Comparison of ENCODE assay signal across 8 mouse cellular contexts in genomic region chr10:59615981-59616520, GRCm38 (mm10). TPM values are rescaled to one million over a fixed set of nuclear protein-coding genes. Genes with fewer than 3 reads are reported as not detected.
A peak's percentile ranks its signal among the peaks of the same experiment; 100 is the strongest.
DNase-seq lines count a peak whose midpoint lies in the region; ATAC-seq and TF ChIP-seq lines count a peak whose summit lies in the region.

TSS of gene Gm10322 (plus strand) at chr10:59616063.

- H3K27ac ChIP-seq in intestine, embryonic 16.5 days (ENCODE audit: low read length) = peak within 1 kb of the TSS; percentile 91
- H3K27ac ChIP-seq in liver, embryonic 11.5 days (ENCODE audit: low read depth, low read length) = peak within 1 kb of the TSS; percentile 74
- H3K27ac ChIP-seq in midbrain, postnatal 0 days (ENCODE audit: low read depth, low read length) = peak within 1 kb of the TSS; percentile 87

- no peaks in the 10 kb centered on the region for H3K9me3 ChIP-seq in intestine, embryonic 16.5 days (ENCODE audit: control insufficient read depth, low read length)
- no peaks in the 10 kb centered on the region for H3K9me3 ChIP-seq in liver, embryonic 11.5 days (ENCODE audit: control insufficient read depth, low read length)
- no peaks in the 10 kb centered on the region for H3K9me3 ChIP-seq in midbrain, postnatal 0 days (ENCODE audit: low read length)

- H3K4me1 ChIP-seq in intestine, embryonic 16.5 days (ENCODE audit: control insufficient read depth, insufficient read depth, low read length) = peaks cover 19% of the 10 kb centered on the region; the same call in 1 of the 2 replicates
- H3K4me1 ChIP-seq in liver, embryonic 11.5 days (replicated peaks; ENCODE audit: control insufficient read depth, insufficient read depth, low read length) = 0 out of 2 replicates have a peak, but pooled peaks cover 2% of the 10 kb centered on the region
- H3K4me1 ChIP-seq in midbrain, postnatal 0 days (ENCODE audit: insufficient read depth, low read length) = peaks cover 15% of the 10 kb centered on the region; the same call in 1 of the 2 replicates

- WGBS in intestine, embryonic 16.5 days = 0% methylated on average over 49 of the region's 51 CpGs
- under 1% methylated on average over 41 of the region's 51 CpGs for WGBS in liver, embryonic 11.5 days
- WGBS in midbrain, postnatal 0 days = 1% methylated on average over 36 of the region's 51 CpGs

- H3K36me3 ChIP-seq in intestine, embryonic 16.5 days (ENCODE audit: control insufficient read depth, insufficient read depth, low read length) = no peaks in the 10 kb centered on the region
- no peaks in the 10 kb centered on the region; the same call in 1 of the 2 replicates for H3K36me3 ChIP-seq in liver, embryonic 11.5 days (ENCODE audit: control insufficient read depth, insufficient read depth, low read length)
- no peaks in the 10 kb centered on the region for H3K36me3 ChIP-seq in midbrain, postnatal 0 days (ENCODE audit: insufficient read depth, low read length)

- peak; percentile 41; the same call in 1 of the 2 replicates for TF ChIP-seq CTCF in midbrain, postnatal 0 days (IDR thresholded peaks at IDR 0.05)

- peak; percentile 71 to 74 for DNase-seq in urinary bladder, adult 18-20 months (ENCODE audit: low spot score in 2 of 2)
- DNase-seq in urinary bladder, adult 2 months (ENCODE audit: low spot score) = no peak
- DNase-seq in embryo, embryonic 11 days = peak; percentile 73
- DNase-seq in gastrocnemius, postnatal 25 days = peak; percentile 81
- no peak for DNase-seq in liver, embryonic 11.5 days (ENCODE audit: low spot score)
- peak; percentile 53 for DNase-seq in midbrain, postnatal 0 days (ENCODE audit: low spot score)
- peak; percentile 55 to 57 for DNase-seq in thymus, adult 18-20 months

- peak within 1 kb of the TSS; percentile 95 for H3K9ac ChIP-seq in intestine, embryonic 16.5 days (ENCODE audit: low read depth, low read length)
- peak within 1 kb of the TSS; percentile 86 for H3K9ac ChIP-seq in liver, embryonic 11.5 days (ENCODE audit: low read depth, low read length)
- peak within 1 kb of the TSS; percentile 96 for H3K9ac ChIP-seq in midbrain, postnatal 0 days (replicated peaks; ENCODE audit: low read length, poor library complexity, severe bottlenecking)

- ATAC-seq in intestine, embryonic 16.5 days = peak; percentile 83
- ATAC-seq in liver, embryonic 11.5 days (replicated peaks; ENCODE audit: low FRiP score) = peak; percentile 76
- ATAC-seq in midbrain, postnatal 0 days (ENCODE audit: low FRiP score) = peak; percentile 82

- H3K27me3 ChIP-seq in intestine, embryonic 16.5 days (replicated peaks; ENCODE audit: control insufficient read depth, insufficient read depth, low read length) = no peaks in the 10 kb centered on the region
- H3K27me3 ChIP-seq in liver, embryonic 11.5 days (replicated peaks; ENCODE audit: control insufficient read depth, insufficient read depth, low read length) = no peaks in the 10 kb centered on the region
- H3K27me3 ChIP-seq in midbrain, postnatal 0 days (ENCODE audit: insufficient read depth, low read length) = no peaks in the 10 kb centered on the region

- peak within 1 kb of the TSS; percentile 92 for H3K4me3 ChIP-seq in intestine, embryonic 16.5 days (ENCODE audit: low read length)
- H3K4me3 ChIP-seq in liver, embryonic 11.5 days (ENCODE audit: low read depth, low read length) = peak within 1 kb of the TSS; percentile 92
- H3K4me3 ChIP-seq in midbrain, postnatal 0 days (ENCODE audit: low read depth, low read length) = peak within 1 kb of the TSS; percentile 92

- peak within 1 kb of the TSS; percentile 82 for H3K4me2 ChIP-seq in intestine, embryonic 16.5 days (ENCODE audit: low read depth, low read length)
- peak within 1 kb of the TSS; percentile 85 for H3K4me2 ChIP-seq in liver, embryonic 11.5 days
- peak within 1 kb of the TSS; percentile 88 for H3K4me2 ChIP-seq in midbrain, postnatal 0 days (ENCODE audit: low read depth, low read length, poor library complexity, severe bottlenecking)

RNA-seq across cellular contexts. Expression of gene Gm10322, which starts in this region (rescaled TPM):
- 0.51 TPM in 1 of 2 replicates, not detected in the other for polyA plus RNA-seq in urinary bladder, adult 2 months (2012; rRNA removed)
- total RNA-seq in gastrocnemius, postnatal 25 days (2021) = not detected
- polyA plus RNA-seq in intestine, embryonic 16.5 days (2015; fragmentation: Nextera tagmentation; extraction: Ambion mirVana) = not detected in 2 replicates
- not detected in 2 replicates for polyA plus RNA-seq in liver, embryonic 11.5 days (2014; fragmentation: Nextera tagmentation; extraction: Ambion mirVana)
- not detected in 2 replicates for total RNA-seq in midbrain, postnatal 0 days (2014; rRNA removed)
- not detected in 2 replicates for polyA plus RNA-seq in midbrain, postnatal 0 days (2015; fragmentation: Nextera tagmentation; extraction: Ambion mirVana)

Comparison
In these comparisons a context has a peak if more than half of its experiments do, and no peak if none do; other contexts are left out.
1. DNase-seq: peak in urinary bladder, adult 18-20 months (2 of 2), embryo, embryonic 11 days (single experiment) and thymus, adult 18-20 months (2 of 2); none in urinary bladder, adult 2 months (single experiment) and liver, embryonic 11.5 days (single experiment).
2. Peak in DNase-seq in gastrocnemius, postnatal 25 days; RNA of the gene not detected or under 1 TPM.
3. Peak in ATAC-seq, H3K4me3 ChIP-seq, H3K27ac ChIP-seq, H3K9ac ChIP-seq and H3K4me2 ChIP-seq in intestine, embryonic 16.5 days; RNA of the gene not detected or under 1 TPM.
4. Peak in ATAC-seq, H3K4me3 ChIP-seq, H3K27ac ChIP-seq, H3K9ac ChIP-seq and H3K4me2 ChIP-seq in liver, embryonic 11.5 days; RNA of the gene not detected or under 1 TPM.
5. Peak in DNase-seq, ATAC-seq, H3K4me3 ChIP-seq, H3K27ac ChIP-seq, H3K9ac ChIP-seq and H3K4me2 ChIP-seq in midbrain, postnatal 0 days; RNA of the gene not detected or under 1 TPM.
6. Peak in every context shown above with its lines, with median percentiles within 50 percentile points of each other: ATAC-seq, H3K27ac ChIP-seq, H3K4me2 ChIP-seq, H3K4me3 ChIP-seq and H3K9ac ChIP-seq.